Mouse (Mus musculus) kidney, adult 2 months (tissue): ENCODE measurements at regions not wholly inside any gene's neighbourhood (a gene's known extent, or its start where the extent isn't known, plus 50 kb on each side); places are given as distances from the start of the nearest gene placed in this dataset.

Experiments used
- DNase-seq: peaks from one replicate; pipeline ENCODE4 v3.0.0; 2021
- H3K27ac ChIP-seq: fragments of 200-500 bp; 2 replicates; pipeline ENCODE4 v1.5.1; 2012; ENCODE audit warnings: low read depth, low read length, control low read depth, inconsistent platforms; ENCODE audit not compliant: insufficient read depth
- H3K27me3 ChIP-seq: fragments of 200-500 bp; replicated peaks from 2 replicates; pipeline ENCODE4 v1.6.1; 2012; ENCODE audit warnings: mild to moderate bottlenecking, moderate library complexity, low read length, inconsistent platforms; ENCODE audit not compliant: control insufficient read depth, insufficient read depth
- H3K36me3 ChIP-seq: fragments of 200-500 bp; 2 replicates; pipeline ENCODE4 v1.6.1; 2012; ENCODE audit warnings: mild to moderate bottlenecking, moderate library complexity, low read length, inconsistent platforms; ENCODE audit not compliant: control insufficient read depth, insufficient read depth
- H3K4me1 ChIP-seq: fragments of 200-500 bp; 2 replicates; pipeline ENCODE4 v1.6.1; 2011; ENCODE audit warnings: low read length; ENCODE audit not compliant: control insufficient read depth, insufficient read depth
- H3K4me3 ChIP-seq: fragments of 200-500 bp; 2 replicates; pipeline ENCODE4 v1.5.1; 2011; ENCODE audit warnings: mild to moderate bottlenecking, low read depth, low read length, control low read depth; ENCODE audit not compliant: insufficient read depth
- CTCF ChIP-seq: fragments of 200-500 bp; conservative IDR thresholded peaks from 2 replicates; pipeline ENCODE4 v1.5.1; 2011; ENCODE audit warnings: low read depth, mild to moderate bottlenecking, control low read depth, low read length, moderate library complexity, mixed read lengths; ENCODE audit not compliant: insufficient read depth, insufficient read length
- POLR2A ChIP-seq: fragments of 200-500 bp; IDR thresholded peaks from one replicate; pipeline ENCODE4 v1.6.1; 2011; ENCODE audit warnings: low read depth, low read length, control low read depth
- WGBS: fragments of 180-500 bp; shearing (Covaris S2); methylation state at CpG from one replicate; pipeline ENCODE4 v1.1.7; 2018; 5-methylcytosine and 5-hydroxymethylcytosine counted together

DNA sequence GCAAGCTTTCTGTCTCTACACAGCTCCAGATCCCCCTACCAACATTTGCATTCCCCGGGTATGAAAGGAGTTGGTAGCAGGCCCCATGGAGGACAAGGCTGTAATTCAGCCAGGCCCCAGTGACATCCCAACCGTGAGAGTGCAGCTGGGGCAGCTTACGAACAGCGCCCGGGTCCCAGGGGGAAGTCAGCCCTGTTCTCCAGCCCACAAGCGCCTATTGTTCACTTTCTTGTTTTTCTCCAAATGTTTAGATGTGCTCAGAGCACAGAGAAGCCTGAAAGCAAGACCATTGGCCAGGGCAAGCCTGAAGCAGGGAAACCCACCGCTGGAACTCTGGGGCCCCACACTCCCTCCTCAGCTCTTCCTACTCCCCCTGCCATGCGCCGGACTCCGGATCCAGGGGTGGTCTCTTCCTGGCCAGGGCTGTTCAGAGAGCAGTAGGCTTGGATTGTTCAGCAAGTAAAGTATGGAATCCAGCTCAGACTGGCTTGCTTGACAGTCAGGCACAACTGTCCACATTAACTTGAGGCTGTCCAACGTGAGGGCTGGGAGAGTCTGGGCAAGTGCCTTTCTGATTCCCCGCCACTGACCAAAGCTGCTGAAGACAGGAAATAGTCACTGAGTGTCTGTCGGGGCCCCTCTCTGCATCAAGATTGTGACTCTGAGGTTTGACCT is 142.4 kb downstream of the Zfp36l1 start:
- Histone ChIP-seq H3K4me1 (peaks cover 12% of the 10 kb centered on the region), H3K27me3 (no peaks in the 10 kb centered on the region), H3K4me3 (no peak overlapping the region), H3K27ac (peak overlapping the region; percentile 47), H3K36me3 (no peaks in the 10 kb centered on the region)
- no peak for DNase-seq
- TF ChIP-seq CTCF = no peak
- no peak for TF ChIP-seq POLR2A
- 44% methylated on average over 13 of the region's 13 CpGs for WGBS

DNA sequence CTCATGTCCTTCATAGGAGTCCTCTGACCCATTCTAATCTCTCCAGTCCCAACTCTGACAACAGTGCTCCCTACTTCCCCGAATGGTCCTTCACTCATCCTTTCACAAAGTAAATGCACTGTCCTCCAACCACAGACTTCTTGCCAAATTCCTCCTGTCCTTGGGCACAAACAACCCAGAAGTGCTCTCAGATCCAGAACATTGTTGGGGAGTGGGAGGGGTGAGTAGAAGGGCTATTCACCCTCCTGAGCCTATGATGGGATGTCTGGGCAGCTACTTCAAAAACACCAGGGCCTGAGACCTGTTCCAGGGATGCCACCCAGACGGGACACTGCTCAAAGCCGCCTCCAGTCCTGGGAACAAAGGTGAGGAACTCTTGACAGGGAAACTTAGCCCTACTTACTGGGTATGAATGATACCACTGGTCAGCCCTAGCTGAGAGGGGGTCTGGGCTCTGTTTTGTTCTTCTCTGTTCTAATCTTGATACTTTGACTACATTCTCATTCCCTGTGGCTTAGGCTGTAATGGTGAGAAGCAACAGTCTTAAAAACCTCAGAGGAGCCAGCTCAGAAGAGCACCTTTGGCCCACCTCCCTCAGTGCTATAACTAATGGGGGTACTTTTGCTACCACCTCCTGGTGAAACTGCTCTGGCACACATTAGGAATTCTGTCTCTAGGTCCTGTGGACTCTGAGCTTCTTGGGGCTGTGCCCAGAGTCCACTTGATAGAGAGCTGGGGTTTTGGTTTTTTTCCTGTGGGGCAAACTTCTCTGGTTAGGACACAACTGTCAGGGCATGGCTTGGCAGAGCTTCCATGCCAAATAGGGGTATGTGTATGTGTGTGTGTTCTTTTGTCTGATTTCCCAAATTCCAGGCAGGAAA is 143.2 kb downstream of the Zfp36l1 start:
- TF ChIP-seq POLR2A = no peak
- peak; percentile 39 for TF ChIP-seq CTCF
- Histone ChIP-seq H3K27me3 (no peaks in the 10 kb centered on the region), H3K4me1 (peaks cover 12% of the 10 kb centered on the region), H3K36me3 (no peaks in the 10 kb centered on the region), H3K4me3 (no peak overlapping the region), H3K27ac (peak overlapping the region; percentile 47)
- WGBS = 66% methylated on average over 3 of the region's 3 CpGs
- DNase-seq = peak; percentile 91

DNA sequence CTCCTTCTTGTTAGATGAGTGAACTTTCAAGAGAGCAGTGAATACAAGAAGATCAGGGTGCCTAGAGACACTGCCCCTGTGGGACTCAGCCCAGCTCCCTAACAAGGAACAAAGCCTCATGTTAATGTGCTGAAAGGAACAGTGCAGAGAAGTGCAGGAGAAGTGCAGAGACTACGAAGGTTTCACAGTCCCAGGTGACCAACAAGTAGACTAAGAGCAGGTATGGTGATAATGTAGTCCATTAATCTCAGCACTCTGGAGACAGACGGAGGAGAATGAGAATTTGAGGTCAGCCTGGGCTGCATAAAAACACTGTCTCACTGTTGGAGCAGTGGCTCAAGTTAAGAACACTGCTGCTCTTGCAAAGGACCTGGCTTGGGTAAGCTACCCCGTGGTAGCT is 144.1 kb downstream of the Zfp36l1 start:
- Histone ChIP-seq H3K4me1 (peaks cover 13% of the 10 kb centered on the region), H3K4me3 (no peak overlapping the region), H3K27me3 (no peaks in the 10 kb centered on the region), H3K27ac (no peak overlapping the region), H3K36me3 (no peaks in the 10 kb centered on the region)
- WGBS = 80% methylated on average over 3 of the region's 3 CpGs
- DNase-seq = no peak
- TF ChIP-seq CTCF (no peak), POLR2A (no peak)

GRCm38 (mm10) chr12:79967491-79968255 is 145.1 kb downstream of the Zfp36l1 start:
- no peak overlapping the region for H3K4me3 ChIP-seq
- 0 out of 2 replicates have a peak overlapping the region, but pooled peaks have one; percentile 27 for H3K27ac ChIP-seq
- no peaks in the 10 kb centered on the region for H3K27me3 ChIP-seq
- H3K4me1 ChIP-seq = peaks cover 16% of the 10 kb centered on the region
- no peak for DNase-seq
- no peak for TF ChIP-seq CTCF
- no peak for TF ChIP-seq POLR2A
- H3K36me3 ChIP-seq = no peaks in the 10 kb centered on the region
- 84% methylated on average over 11 of the region's 11 CpGs for WGBS

GRCm38 (mm10) chr12:79966621-79967490 is 146.0 kb downstream of the Zfp36l1 start:
- Histone ChIP-seq H3K27ac (peak overlapping the region; percentile 27; the same call in 1 of the 2 replicates), H3K4me1 (peaks cover 16% of the 10 kb centered on the region)

GRCm38 (mm10) chr12:79966289-79966615 is 146.6 kb downstream of the Zfp36l1 start:
- Histone ChIP-seq H3K36me3 (no peaks in the 10 kb centered on the region), H3K4me3 (no peak overlapping the region), H3K4me1 (peaks cover 16% of the 10 kb centered on the region), H3K27ac (0 out of 2 replicates have a peak overlapping the region, but pooled peaks have one; percentile 9), H3K27me3 (no peaks in the 10 kb centered on the region)
- DNase-seq = no peak
- TF ChIP-seq CTCF (no peak), POLR2A (no peak)
- 82% methylated on average over 6 of the region's 6 CpGs for WGBS

More at GRCm38 (mm10) chr12:79966621-79967490, 146.0 kb downstream of the Zfp36l1 start:
- H3K27me3 ChIP-seq = no peaks in the 10 kb centered on the region
- 71% methylated on average over 12 of the region's 12 CpGs for WGBS
- H3K4me3 ChIP-seq = no peak overlapping the region
- peak; percentile 40 for DNase-seq
- no peak for TF ChIP-seq CTCF
- no peak for TF ChIP-seq POLR2A
- no peaks in the 10 kb centered on the region for H3K36me3 ChIP-seq
